Mouse (Mus musculus) kidney, adult 18-20 months (tissue): ENCODE measurements around the gene Tecpr2.

ENCODE experiments used
- DNase-seq: peaks from one replicate; pipeline ENCODE4 v3.0.0; 2021

Gene Tecpr2

GRCm38 (mm10) chr12:110979808-110980207 lies 90.7 kb downstream of the Tecpr2 start:
- DNase-seq = no peak

GRCm38 (mm10) chr12:110981736-110982135 lies 92.7 kb downstream of the Tecpr2 start:
- DNase-seq = no peak

- DNase-seq = no peak
These were observed 94.0 kb downstream of the Tecpr2 start for GRCm38 (mm10) chr12:110983083-110983482.

GRCm38 (mm10) chr12:110983714-110984113 lies 94.7 kb downstream of the Tecpr2 start:
- no peak for DNase-seq

GRCm38 (mm10) chr12:110984598-110984997 lies 95.5 kb downstream of the Tecpr2 start:
- no peak for DNase-seq

GRCm38 (mm10) chr12:110985141-110985540 lies 96.1 kb downstream of the Tecpr2 start:
- no peak for DNase-seq

GRCm38 (mm10) chr12:110986536-110987425 lies 97.7 kb downstream of the Tecpr2 start:
- no peak for DNase-seq

- no peak for DNase-seq
These were observed 100.3 kb downstream of the Tecpr2 start for GRCm38 (mm10) chr12:110989409-110989808.

GRCm38 (mm10) chr12:110990500-110990899 lies 101.4 kb downstream of the Tecpr2 start:
- no peak for DNase-seq

GRCm38 (mm10) chr12:110991361-110992127 lies 102.5 kb downstream of the Tecpr2 start:
- DNase-seq = peak; percentile 81

- DNase-seq = peak; percentile 95
These were observed 103.1 kb downstream of the Tecpr2 start for GRCm38 (mm10) chr12:110992128-110992553.

GRCm38 (mm10) chr12:110992771-110993170 lies 103.7 kb downstream of the Tecpr2 start:
- DNase-seq = peak; percentile 62

- no peak for DNase-seq
These were observed 104.2 kb downstream of the Tecpr2 start for GRCm38 (mm10) chr12:110993226-110993625.

- no peak for DNase-seq
These were observed 105.6 kb downstream of the Tecpr2 start for GRCm38 (mm10) chr12:110994666-110995065.

GRCm38 (mm10) chr12:110998092-110998491 lies 109.0 kb downstream of the Tecpr2 start:
- no peak for DNase-seq

GRCm38 (mm10) chr12:110999820-111000219 lies 110.8 kb downstream of the Tecpr2 start:
- DNase-seq = no peak

- no peak for DNase-seq
These were observed 111.9 kb downstream of the Tecpr2 start for GRCm38 (mm10) chr12:111000956-111001355.

- DNase-seq = no peak
These were observed 115.1 kb downstream of the Tecpr2 start for GRCm38 (mm10) chr12:111004142-111004541.

- no peak for DNase-seq
These were observed 116.7 kb downstream of the Tecpr2 start for GRCm38 (mm10) chr12:111005803-111006202.

GRCm38 (mm10) chr12:111006339-111006738 lies 117.3 kb downstream of the Tecpr2 start:
- no peak for DNase-seq

GRCm38 (mm10) chr12:111007134-111008103 lies 118.4 kb downstream of the Tecpr2 start:
- DNase-seq = peak; percentile 5
